Mouse (Mus musculus): ENCODE data around the gene Lhfpl4. TPM values are rescaled to one million over a fixed set of nuclear protein-coding genes. Genes with fewer than 3 reads are reported as not detected.
A peak's percentile ranks its signal among the peaks of the same experiment; 100 is the strongest.

Gene Lhfpl4
- polyA plus RNA-seq (2014; fragmentation: Nextera tagmentation; extraction: Ambion mirVana): 8.8 and 11.3 TPM in 2 replicates

DNA sequence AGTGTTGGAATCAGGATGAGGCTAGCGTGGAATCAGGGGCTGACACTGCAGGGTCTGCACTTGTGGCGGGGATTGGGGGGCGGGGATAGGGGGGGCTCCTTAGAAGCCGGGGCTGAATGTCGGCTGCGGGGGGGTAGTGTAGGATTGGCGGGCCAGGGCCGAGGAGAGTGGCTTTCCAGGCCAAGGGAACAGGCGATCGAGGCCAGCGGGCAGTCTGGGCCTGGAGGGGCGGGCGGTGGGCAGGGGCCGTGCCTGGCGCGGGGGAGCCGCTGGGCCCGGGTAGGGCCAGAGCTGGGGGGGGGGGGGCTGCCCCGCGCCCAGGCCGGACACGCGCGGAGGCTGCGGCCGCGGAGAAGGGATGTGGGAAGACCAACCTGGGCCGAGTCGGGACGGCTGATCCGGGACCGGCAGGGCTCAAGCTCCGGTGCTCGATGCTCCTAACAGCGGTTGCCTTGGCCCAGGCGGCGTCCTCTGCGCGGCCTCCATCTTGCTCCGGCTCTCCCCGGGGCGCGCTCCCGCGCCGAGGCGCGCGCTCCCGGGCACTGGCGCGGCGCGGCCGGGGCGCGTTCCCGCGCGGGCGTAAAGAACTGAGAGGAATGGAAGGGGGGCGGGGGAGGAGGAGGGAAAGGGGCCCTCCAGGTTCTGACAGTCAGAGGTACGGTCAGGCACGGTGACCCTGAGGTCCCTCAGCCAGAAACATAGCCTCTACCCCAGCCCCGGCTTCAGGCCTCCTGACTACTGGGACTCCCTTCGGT lies at the start of gene Lhfpl4:
TSS of gene Lhfpl4 (minus strand) at position 544 of the 755 bp plus-strand sequence.
- Histone ChIP-seq H3K4me3 (ENCODE audit: low read depth, low read length) (peak within 1 kb of the TSS; percentile 79), H3K36me3 (ENCODE audit: control insufficient read depth, insufficient read depth, low read length) (0 out of 2 replicates have a peak, but pooled peaks cover 3% of the 10 kb centered on the region), H3K27ac (ENCODE audit: low read depth, low read length) (peak within 1 kb of the TSS; percentile 68), H3K9me3 (replicated peaks; ENCODE audit: control insufficient read depth, low read length) (no peaks in the 10 kb centered on the region), H3K4me2 (ENCODE audit: low read length) (peak within 1 kb of the TSS; percentile 95), H3K4me1 (ENCODE audit: control insufficient read depth, insufficient read depth, low read length) (peaks cover 19% of the 10 kb centered on the region), H3K27me3 (replicated peaks; ENCODE audit: control insufficient read depth, insufficient read depth, low read length) (no peaks in the 10 kb centered on the region), H3K9ac (ENCODE audit: low read length) (peak within 1 kb of the TSS; percentile 92)
- ATAC-seq (peak; percentile 88), DNase-seq (ENCODE audit: low spot score) (peak; percentile 76)
- under 1% methylated on average over 55 of the region's 66 CpGs for WGBS

GRCm38 (mm10) chr6:113242753-113243152 lies 47.6 kb upstream of the Lhfpl4 start:
- H3K27me3 ChIP-seq (replicated peaks; ENCODE audit: control insufficient read depth, insufficient read depth, low read length): no peaks in the 10 kb centered on the region
- H3K9ac ChIP-seq (ENCODE audit: low read length): no peak overlapping the region
- peaks cover 7% of the 10 kb centered on the region for H3K4me1 ChIP-seq (ENCODE audit: control insufficient read depth, insufficient read depth, low read length)
- H3K4me2 ChIP-seq (ENCODE audit: low read length): no peak overlapping the region
- H3K36me3 ChIP-seq (ENCODE audit: control insufficient read depth, insufficient read depth, low read length): peaks cover 28% of the 10 kb centered on the region
- WGBS: 76% methylated on average over 1 of the region's 1 CpGs
- DNase-seq (ENCODE audit: low spot score): no peak
- H3K27ac ChIP-seq (ENCODE audit: low read depth, low read length): no peak overlapping the region
- no peak overlapping the region for H3K4me3 ChIP-seq (ENCODE audit: low read depth, low read length)
- ATAC-seq: no peak
- no peaks in the 10 kb centered on the region for H3K9me3 ChIP-seq (replicated peaks; ENCODE audit: control insufficient read depth, low read length)

- no peaks in the 10 kb centered on the region for H3K9me3 ChIP-seq (replicated peaks; ENCODE audit: control insufficient read depth, low read length)
- H3K4me2 ChIP-seq (ENCODE audit: low read length): peak overlapping the region; percentile 95
- H3K9ac ChIP-seq (ENCODE audit: low read length): peak overlapping the region; percentile 77
- ATAC-seq (no peak), DNase-seq (ENCODE audit: low spot score) (no peak)
- H3K4me3 ChIP-seq (ENCODE audit: low read depth, low read length): peak overlapping the region; percentile 97
- peaks cover 7% of the 10 kb centered on the region for H3K4me1 ChIP-seq (ENCODE audit: control insufficient read depth, insufficient read depth, low read length)
- 51% methylated on average over 6 of the region's 6 CpGs for WGBS
- H3K27ac ChIP-seq (ENCODE audit: low read depth, low read length): no peak overlapping the region
- H3K36me3 ChIP-seq (ENCODE audit: control insufficient read depth, insufficient read depth, low read length): peaks cover 22% of the 10 kb centered on the region
- no peaks in the 10 kb centered on the region for H3K27me3 ChIP-seq (replicated peaks; ENCODE audit: control insufficient read depth, insufficient read depth, low read length)
Measured at GRCm38 (mm10) chr6:113238442-113238841, 43.3 kb upstream of the Lhfpl4 start.

DNA sequence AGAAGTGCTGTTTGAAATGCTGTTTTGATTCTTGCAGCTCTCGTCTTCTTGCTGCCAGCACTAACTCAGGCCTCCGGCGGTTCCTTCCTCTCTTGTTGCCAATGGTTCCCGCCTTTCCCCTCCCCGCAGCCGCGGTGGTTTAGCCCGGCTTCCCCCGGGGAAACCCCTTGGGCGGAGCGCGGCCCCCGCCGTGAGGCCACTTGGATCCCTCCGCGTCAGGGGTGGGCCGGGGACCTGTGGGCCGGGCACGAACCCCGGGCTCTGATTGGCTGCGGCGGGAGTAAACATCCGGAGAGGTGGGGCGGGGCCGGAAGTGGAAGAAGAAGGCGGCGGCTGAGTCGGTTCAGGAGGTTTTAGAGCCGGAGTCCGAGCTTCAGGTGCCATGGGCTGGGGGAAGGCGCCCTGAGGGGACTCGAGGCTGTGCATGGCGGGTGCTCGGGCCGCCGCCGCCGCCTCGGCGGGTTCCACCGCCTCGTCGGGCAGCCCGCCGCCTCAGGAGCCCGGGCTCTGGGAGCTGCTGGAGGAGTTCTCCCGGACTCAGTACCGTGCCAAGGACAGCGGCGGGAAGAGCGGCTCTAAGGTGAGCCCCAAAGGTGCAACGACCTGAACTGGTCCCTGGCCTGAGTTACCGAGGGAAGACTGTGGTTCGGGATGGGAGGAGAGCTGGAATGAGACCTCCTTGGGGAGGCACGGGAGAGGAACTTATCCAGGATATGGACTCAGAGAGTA lies 42.5 kb upstream of the Lhfpl4 start, which contains the start of gene Mtmr14:
TSS of gene Mtmr14 (plus strand) at position 302 of the 729 bp plus-strand sequence.
- ATAC-seq (peak; percentile 99), DNase-seq (ENCODE audit: low spot score) (peak; percentile 98)
- H3K4me1 ChIP-seq (ENCODE audit: control insufficient read depth, insufficient read depth, low read length): peaks cover 7% of the 10 kb centered on the region
- H3K4me2 ChIP-seq (ENCODE audit: low read length): peak within 1 kb of the TSS; percentile 95
- WGBS: under 1% methylated on average over 50 of the region's 55 CpGs
- H3K27me3 ChIP-seq (replicated peaks; ENCODE audit: control insufficient read depth, insufficient read depth, low read length): no peaks in the 10 kb centered on the region
- no peaks in the 10 kb centered on the region for H3K9me3 ChIP-seq (replicated peaks; ENCODE audit: control insufficient read depth, low read length)
- peak within 1 kb of the TSS; percentile 77 for H3K9ac ChIP-seq (ENCODE audit: low read length)
- peak within 1 kb of the TSS; percentile 97 for H3K4me3 ChIP-seq (ENCODE audit: low read depth, low read length)
- H3K36me3 ChIP-seq (ENCODE audit: control insufficient read depth, insufficient read depth, low read length): peaks cover 22% of the 10 kb centered on the region
- no peak within 1 kb of the TSS; the same call in 1 of the 2 replicates for H3K27ac ChIP-seq (ENCODE audit: low read depth, low read length)

GRCm38 (mm10) chr6:113235141-113235540 lies 40.0 kb upstream of the Lhfpl4 start:
- no peak overlapping the region for H3K4me2 ChIP-seq (ENCODE audit: low read length)
- ATAC-seq: no peak
- 72% methylated on average over 5 of the region's 5 CpGs for WGBS
- H3K27ac ChIP-seq (ENCODE audit: low read depth, low read length): no peak overlapping the region
- H3K36me3 ChIP-seq (ENCODE audit: control insufficient read depth, insufficient read depth, low read length): peaks cover 6% of the 10 kb centered on the region
- no peak overlapping the region for H3K9ac ChIP-seq (ENCODE audit: low read length)
- no peak overlapping the region for H3K4me3 ChIP-seq (ENCODE audit: low read depth, low read length)
- no peaks in the 10 kb centered on the region for H3K27me3 ChIP-seq (replicated peaks; ENCODE audit: control insufficient read depth, insufficient read depth, low read length)
- no peak for DNase-seq (ENCODE audit: low spot score)
- no peaks in the 10 kb centered on the region for H3K9me3 ChIP-seq (replicated peaks; ENCODE audit: control insufficient read depth, low read length)
- H3K4me1 ChIP-seq (ENCODE audit: control insufficient read depth, insufficient read depth, low read length): peaks cover 7% of the 10 kb centered on the region

DNA sequence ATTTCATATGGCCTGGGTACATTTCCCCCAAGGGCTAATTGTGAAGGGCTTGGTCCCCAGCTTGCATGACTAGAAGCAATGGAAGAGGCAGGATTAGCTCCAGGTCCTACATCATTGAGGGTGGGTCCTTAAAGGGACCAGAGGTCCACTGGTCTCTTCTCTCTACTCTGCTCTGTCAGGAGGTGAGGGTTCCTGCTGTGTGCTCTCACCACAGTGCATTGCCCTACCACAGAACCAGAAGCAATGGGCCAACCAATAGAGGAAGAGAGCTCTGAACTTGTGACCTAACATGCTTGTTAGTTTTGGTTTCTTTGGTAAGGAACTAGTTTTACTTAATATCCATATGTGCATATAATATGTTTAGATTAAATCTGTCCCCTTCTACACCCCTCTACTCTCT lies 31.5 kb upstream of the Lhfpl4 start:
- Histone ChIP-seq H3K27me3 (replicated peaks; ENCODE audit: control insufficient read depth, insufficient read depth, low read length) (no peaks in the 10 kb centered on the region), H3K36me3 (ENCODE audit: control insufficient read depth, insufficient read depth, low read length) (no peaks in the 10 kb centered on the region), H3K27ac (ENCODE audit: low read depth, low read length) (no peak overlapping the region), H3K4me2 (ENCODE audit: low read length) (no peak overlapping the region), H3K9me3 (replicated peaks; ENCODE audit: control insufficient read depth, low read length) (no peaks in the 10 kb centered on the region), H3K4me1 (ENCODE audit: control insufficient read depth, insufficient read depth, low read length) (no peaks in the 10 kb centered on the region), H3K4me3 (ENCODE audit: low read depth, low read length) (no peak overlapping the region), H3K9ac (ENCODE audit: low read length) (no peak overlapping the region)
- DNase-seq (ENCODE audit: low spot score): no peak
- ATAC-seq: no peak

DNA sequence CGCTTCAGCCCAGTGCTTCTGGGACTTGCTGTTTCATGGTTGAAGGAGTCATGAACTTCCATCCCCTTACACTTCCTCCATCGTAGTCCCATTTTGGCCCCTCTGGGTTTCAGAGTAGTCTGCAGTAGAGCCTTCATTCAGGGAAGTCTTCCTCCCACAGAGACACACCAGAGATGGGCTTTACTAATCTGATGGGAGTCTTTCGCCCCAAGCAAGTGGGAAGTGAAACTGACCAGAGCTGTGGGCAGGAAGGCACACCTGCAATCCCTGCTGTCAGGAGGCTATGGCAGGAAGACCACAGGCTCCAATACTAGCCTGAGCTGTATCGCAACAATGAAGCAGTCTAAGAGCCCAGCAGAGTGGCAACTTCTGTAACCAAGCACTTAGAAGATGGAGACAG lies 30.6 kb upstream of the Lhfpl4 start:
- no peaks in the 10 kb centered on the region for H3K9me3 ChIP-seq (replicated peaks; ENCODE audit: control insufficient read depth, low read length)
- no peak overlapping the region for H3K27ac ChIP-seq (ENCODE audit: low read depth, low read length)
- no peaks in the 10 kb centered on the region for H3K4me1 ChIP-seq (ENCODE audit: control insufficient read depth, insufficient read depth, low read length)
- no peak for ATAC-seq
- no peaks in the 10 kb centered on the region for H3K36me3 ChIP-seq (ENCODE audit: control insufficient read depth, insufficient read depth, low read length)
- no peak for DNase-seq (ENCODE audit: low spot score)
- no peak overlapping the region for H3K4me2 ChIP-seq (ENCODE audit: low read length)
- no peak overlapping the region for H3K9ac ChIP-seq (ENCODE audit: low read length)
- 77% methylated on average over 4 of the region's 4 CpGs for WGBS
- H3K27me3 ChIP-seq (replicated peaks; ENCODE audit: control insufficient read depth, insufficient read depth, low read length): no peaks in the 10 kb centered on the region
- H3K4me3 ChIP-seq (ENCODE audit: low read depth, low read length): no peak overlapping the region

DNA sequence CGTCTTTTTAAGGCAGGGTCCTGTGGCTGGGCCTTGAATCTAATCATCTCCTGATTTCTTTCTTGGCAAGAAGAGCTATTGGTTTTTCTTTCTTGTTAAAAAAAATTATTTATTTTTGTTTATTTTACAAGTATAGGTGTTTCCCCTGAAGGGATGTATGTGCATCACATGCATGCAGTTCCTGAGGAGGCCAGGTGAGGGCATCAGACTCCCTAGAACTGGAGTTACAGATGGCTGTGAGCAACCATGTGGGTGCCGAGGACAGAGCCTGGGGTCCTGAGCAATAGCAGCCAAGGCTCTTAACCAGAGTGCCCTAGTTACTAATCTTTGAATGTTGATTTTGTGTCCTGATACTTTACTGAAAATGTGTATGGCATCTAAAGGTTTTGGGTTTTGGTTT lies 21.1 kb upstream of the Lhfpl4 start:
- H3K36me3 ChIP-seq (ENCODE audit: control insufficient read depth, insufficient read depth, low read length): no peaks in the 10 kb centered on the region
- no peak overlapping the region for H3K27ac ChIP-seq (ENCODE audit: low read depth, low read length)
- no peak overlapping the region for H3K9ac ChIP-seq (ENCODE audit: low read length)
- DNase-seq (ENCODE audit: low spot score) (no peak), ATAC-seq (no peak)
- no peak overlapping the region for H3K4me2 ChIP-seq (ENCODE audit: low read length)
- H3K4me1 ChIP-seq (ENCODE audit: control insufficient read depth, insufficient read depth, low read length): no peaks in the 10 kb centered on the region
- no peak overlapping the region for H3K4me3 ChIP-seq (ENCODE audit: low read depth, low read length)
- H3K27me3 ChIP-seq (replicated peaks; ENCODE audit: control insufficient read depth, insufficient read depth, low read length): no peaks in the 10 kb centered on the region
- 80% methylated on average over 2 of the region's 2 CpGs for WGBS
- H3K9me3 ChIP-seq (replicated peaks; ENCODE audit: control insufficient read depth, low read length): no peaks in the 10 kb centered on the region
